Mouse (Mus musculus): ENCODE measurements around the gene Mbd5. TPM values are rescaled to one million over a fixed set of nuclear protein-coding genes. Genes with fewer than 3 reads are reported as not detected.

The Mbd5 gene
- 19.2 and 25.5 TPM in 2 replicates for polyA plus RNA-seq (2014; fragmentation: Nextera tagmentation; extraction: Ambion mirVana)

DNA sequence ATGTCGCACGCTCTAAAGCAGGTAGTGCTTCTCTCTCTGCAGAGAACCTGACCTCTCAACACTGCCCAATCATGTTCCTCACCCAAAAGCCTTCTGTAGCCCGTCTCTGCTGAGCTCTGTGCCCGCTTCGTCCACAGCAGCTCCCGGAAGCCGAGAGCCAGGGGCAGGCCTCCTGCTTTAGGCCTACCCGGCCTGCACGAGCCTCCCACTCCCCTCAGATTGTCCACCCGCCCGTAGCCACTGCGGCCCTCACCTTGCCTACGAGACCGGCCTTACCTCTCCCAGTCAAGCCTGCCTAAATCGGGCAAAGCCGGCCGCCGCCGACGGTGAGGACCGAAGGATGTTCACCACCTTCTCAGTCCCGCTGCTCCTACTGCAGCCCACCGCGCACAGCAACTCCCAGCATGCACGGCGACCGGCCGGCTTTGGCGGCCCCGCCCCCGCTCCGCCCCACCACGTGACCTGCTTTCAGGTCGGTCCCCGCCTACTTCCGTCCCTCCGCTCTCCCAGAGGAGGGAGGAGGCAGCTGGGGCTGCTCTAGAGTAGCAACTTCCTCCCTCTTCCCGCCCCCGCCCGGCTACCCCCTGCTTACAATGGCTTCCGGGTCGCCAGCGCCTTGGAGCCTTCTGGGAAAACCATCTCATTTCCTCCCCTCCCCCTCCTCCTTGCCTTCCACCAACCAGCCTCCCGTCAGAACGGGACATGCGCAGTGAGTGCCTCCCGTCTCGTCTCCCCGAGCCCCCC is at the start of gene Mbd5:
TSS of gene Mbd5 (plus strand) at position 668 of the 744 bp plus-strand sequence.
- H3K36me3 ChIP-seq (ENCODE audit: control insufficient read depth, insufficient read depth, low read length) = no peaks in the 10 kb centered on the region
- H3K4me1 ChIP-seq (ENCODE audit: control insufficient read depth, insufficient read depth, low read length) = peaks cover 3% of the 10 kb centered on the region
- H3K9me3 ChIP-seq (replicated peaks; ENCODE audit: control insufficient read depth, low read length) = no peaks in the 10 kb centered on the region
- peak within 1 kb of the TSS; percentile 95 for H3K27ac ChIP-seq (ENCODE audit: low read depth, low read length)
- peak within 1 kb of the TSS; percentile 71 for H3K4me3 ChIP-seq (ENCODE audit: low read depth, low read length)
- no peaks in the 10 kb centered on the region for H3K27me3 ChIP-seq (ENCODE audit: control insufficient read depth, insufficient read depth, low read length)
- under 1% methylated on average over 49 of the region's 49 CpGs for WGBS (ENCODE audit: insufficient replicate concordance)
- peak within 1 kb of the TSS; percentile 75 for H3K4me2 ChIP-seq
- peak; percentile 99 for ATAC-seq (replicated peaks; ENCODE audit: insufficient number of reproducible peaks, low FRiP score, low TSS enrichment)
- peak within 1 kb of the TSS; percentile 91 for H3K9ac ChIP-seq (ENCODE audit: low read depth, low read length)

DNA sequence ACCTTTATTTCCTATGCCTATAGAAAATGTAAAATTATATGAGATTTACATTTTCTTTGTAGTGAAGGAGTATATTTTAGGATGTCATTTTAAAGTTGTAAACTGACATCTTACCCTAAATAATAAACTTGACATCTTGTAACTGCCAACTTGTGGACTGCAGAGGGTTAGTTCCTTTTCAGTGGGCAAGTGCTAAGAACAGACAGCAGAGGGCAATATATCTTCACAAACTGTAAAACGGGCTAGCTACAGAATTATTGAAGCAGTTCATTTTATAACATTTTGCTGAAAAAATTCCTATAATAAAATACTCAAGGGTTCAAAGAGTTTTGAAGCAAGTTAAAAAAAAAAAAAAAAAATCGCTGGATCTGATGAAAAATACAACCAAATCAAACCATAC is 40.4 kb upstream of the Mbd5 start:
- Histone ChIP-seq H3K9me3 (replicated peaks; ENCODE audit: control insufficient read depth, low read length) (no peaks in the 10 kb centered on the region), H3K9ac (ENCODE audit: low read depth, low read length) (no peak overlapping the region), H3K4me2 (no peak overlapping the region), H3K4me1 (ENCODE audit: control insufficient read depth, insufficient read depth, low read length) (no peaks in the 10 kb centered on the region), H3K27me3 (ENCODE audit: control insufficient read depth, insufficient read depth, low read length) (no peaks in the 10 kb centered on the region), H3K27ac (ENCODE audit: low read depth, low read length) (no peak overlapping the region), H3K36me3 (ENCODE audit: control insufficient read depth, insufficient read depth, low read length) (0 out of 2 replicates have a peak, but pooled peaks cover 2% of the 10 kb centered on the region), H3K4me3 (ENCODE audit: low read depth, low read length) (no peak overlapping the region)
- no peak for ATAC-seq (replicated peaks; ENCODE audit: insufficient number of reproducible peaks, low FRiP score, low TSS enrichment)
- 64% methylated on average over 2 of the region's 2 CpGs for WGBS (ENCODE audit: insufficient replicate concordance)

- 74% methylated on average over 1 of the region's 1 CpGs for WGBS (ENCODE audit: insufficient replicate concordance)
- H3K4me1 ChIP-seq (ENCODE audit: control insufficient read depth, insufficient read depth, low read length) = no peaks in the 10 kb centered on the region
- H3K9me3 ChIP-seq (replicated peaks; ENCODE audit: control insufficient read depth, low read length) = no peaks in the 10 kb centered on the region
- no peak for ATAC-seq (replicated peaks; ENCODE audit: insufficient number of reproducible peaks, low FRiP score, low TSS enrichment)
- H3K36me3 ChIP-seq (ENCODE audit: control insufficient read depth, insufficient read depth, low read length) = peaks cover 3% of the 10 kb centered on the region; the same call in 1 of the 2 replicates
- no peak overlapping the region for H3K4me2 ChIP-seq
- no peak overlapping the region for H3K27ac ChIP-seq (ENCODE audit: low read depth, low read length)
- no peak overlapping the region for H3K4me3 ChIP-seq (ENCODE audit: low read depth, low read length)
- no peaks in the 10 kb centered on the region for H3K27me3 ChIP-seq (ENCODE audit: control insufficient read depth, insufficient read depth, low read length)
- H3K9ac ChIP-seq (ENCODE audit: low read depth, low read length) = no peak overlapping the region
Observed at GRCm38 (mm10) chr2:48914185-48914584, 35.1 kb upstream of the Mbd5 start.

GRCm38 (mm10) chr2:48915832-48916231 is 33.5 kb upstream of the Mbd5 start:
- Histone ChIP-seq H3K4me3 (ENCODE audit: low read depth, low read length) (no peak overlapping the region), H3K36me3 (ENCODE audit: control insufficient read depth, insufficient read depth, low read length) (peaks cover 3% of the 10 kb centered on the region; the same call in 1 of the 2 replicates), H3K27ac (ENCODE audit: low read depth, low read length) (no peak overlapping the region), H3K9me3 (replicated peaks; ENCODE audit: control insufficient read depth, low read length) (no peaks in the 10 kb centered on the region), H3K4me2 (no peak overlapping the region), H3K9ac (ENCODE audit: low read depth, low read length) (no peak overlapping the region), H3K27me3 (ENCODE audit: control insufficient read depth, insufficient read depth, low read length) (no peaks in the 10 kb centered on the region), H3K4me1 (ENCODE audit: control insufficient read depth, insufficient read depth, low read length) (no peaks in the 10 kb centered on the region)
- no peak for ATAC-seq (replicated peaks; ENCODE audit: insufficient number of reproducible peaks, low FRiP score, low TSS enrichment)

DNA sequence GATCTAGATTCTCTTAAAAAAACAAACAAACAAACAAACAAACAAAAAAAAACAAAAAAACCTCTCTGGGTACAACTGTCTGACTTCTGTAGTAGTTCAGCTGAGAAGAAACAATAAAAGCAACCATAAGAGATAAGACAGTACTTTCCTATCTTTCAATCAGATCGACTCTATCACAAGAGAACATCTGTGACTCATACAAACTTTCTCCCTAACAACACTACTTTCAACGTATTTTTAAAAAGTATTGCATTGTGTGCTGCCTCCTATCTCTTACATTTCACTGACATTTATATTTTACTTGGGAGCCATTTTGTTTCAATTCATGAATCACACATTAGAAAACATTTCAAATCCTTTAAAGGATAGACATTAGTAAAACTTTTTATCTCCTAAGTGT is 14.2 kb upstream of the Mbd5 start:
- ATAC-seq (replicated peaks; ENCODE audit: insufficient number of reproducible peaks, low FRiP score, low TSS enrichment) = no peak
- H3K27me3 ChIP-seq (ENCODE audit: control insufficient read depth, insufficient read depth, low read length) = no peaks in the 10 kb centered on the region
- WGBS (ENCODE audit: insufficient replicate concordance) = 83% methylated on average over 2 of the region's 2 CpGs
- no peak overlapping the region for H3K4me3 ChIP-seq (ENCODE audit: low read depth, low read length)
- H3K36me3 ChIP-seq (ENCODE audit: control insufficient read depth, insufficient read depth, low read length) = 0 out of 2 replicates have a peak, but pooled peaks cover 4% of the 10 kb centered on the region
- no peaks in the 10 kb centered on the region for H3K4me1 ChIP-seq (ENCODE audit: control insufficient read depth, insufficient read depth, low read length)
- no peak overlapping the region for H3K27ac ChIP-seq (ENCODE audit: low read depth, low read length)
- no peak overlapping the region for H3K4me2 ChIP-seq
- H3K9ac ChIP-seq (ENCODE audit: low read depth, low read length) = no peak overlapping the region
- no peaks in the 10 kb centered on the region for H3K9me3 ChIP-seq (replicated peaks; ENCODE audit: control insufficient read depth, low read length)

DNA sequence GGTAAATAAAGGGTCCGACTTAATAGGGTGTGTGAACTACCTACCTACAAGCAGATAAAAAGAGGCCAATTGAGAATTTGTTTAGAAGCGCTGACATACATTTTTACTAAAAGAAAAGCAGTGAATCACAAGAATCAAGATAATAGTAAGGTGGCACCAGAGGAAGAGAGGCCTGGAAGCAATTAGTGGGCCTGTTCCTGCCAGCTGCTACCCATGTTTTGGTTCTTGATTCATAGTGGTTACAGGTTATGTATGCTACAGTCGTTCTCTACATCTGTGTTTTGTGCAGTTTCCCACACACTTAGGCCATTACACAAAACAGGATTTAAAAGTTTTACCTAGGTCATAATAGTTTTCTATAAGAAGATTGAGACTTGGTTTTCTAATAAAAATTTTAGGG is 1.5 kb upstream of the Mbd5 start:
- Histone ChIP-seq H3K27me3 (ENCODE audit: control insufficient read depth, insufficient read depth, low read length) (no peaks in the 10 kb centered on the region), H3K27ac (ENCODE audit: low read depth, low read length) (no peak overlapping the region), H3K4me3 (ENCODE audit: low read depth, low read length) (peak overlapping the region; percentile 71), H3K9me3 (replicated peaks; ENCODE audit: control insufficient read depth, low read length) (no peaks in the 10 kb centered on the region), H3K4me2 (peak overlapping the region; percentile 75), H3K4me1 (ENCODE audit: control insufficient read depth, insufficient read depth, low read length) (peaks cover 3% of the 10 kb centered on the region), H3K36me3 (ENCODE audit: control insufficient read depth, insufficient read depth, low read length) (no peaks in the 10 kb centered on the region), H3K9ac (ENCODE audit: low read depth, low read length) (no peak overlapping the region)
- WGBS (ENCODE audit: insufficient replicate concordance) = 77% methylated on average over 3 of the region's 3 CpGs
- no peak for ATAC-seq (replicated peaks; ENCODE audit: insufficient number of reproducible peaks, low FRiP score, low TSS enrichment)

DNA sequence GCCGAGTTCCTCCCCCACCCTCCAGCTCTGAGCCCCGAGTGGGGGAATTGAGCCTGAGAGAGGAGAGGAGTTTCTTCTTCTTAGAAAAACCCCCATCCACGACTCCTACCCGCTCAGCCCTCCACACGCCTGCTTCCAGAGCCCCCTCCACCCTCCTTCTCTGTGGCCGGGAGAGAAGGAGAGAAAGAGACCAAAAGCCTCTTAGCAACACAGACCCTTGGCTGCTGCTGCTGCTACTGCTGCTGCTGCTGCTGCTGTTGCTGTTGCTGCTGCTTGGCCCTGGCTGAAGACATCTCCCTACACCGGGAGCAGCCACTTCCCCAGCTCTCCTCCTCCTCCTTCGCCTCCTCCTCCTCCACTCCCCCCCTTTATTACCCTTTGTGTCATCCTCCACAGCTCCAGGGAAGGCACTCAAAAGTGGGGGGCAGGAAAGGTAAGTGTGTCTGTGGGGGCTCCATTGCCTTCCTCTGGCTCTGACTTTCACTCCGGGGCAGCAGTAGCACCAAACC is 489 bp downstream of the Mbd5 start:
- ATAC-seq (replicated peaks; ENCODE audit: insufficient number of reproducible peaks, low FRiP score, low TSS enrichment) = peak; percentile 40
- H3K9me3 ChIP-seq (replicated peaks; ENCODE audit: control insufficient read depth, low read length) = no peaks in the 10 kb centered on the region
- peaks cover 3% of the 10 kb centered on the region for H3K4me1 ChIP-seq (ENCODE audit: control insufficient read depth, insufficient read depth, low read length)
- no peaks in the 10 kb centered on the region for H3K27me3 ChIP-seq (ENCODE audit: control insufficient read depth, insufficient read depth, low read length)
- peak overlapping the region; percentile 73 for H3K4me2 ChIP-seq
- peak overlapping the region; percentile 71 for H3K4me3 ChIP-seq (ENCODE audit: low read depth, low read length)
- whole genome bisulfite sequencing (ENCODE audit: insufficient replicate concordance) = 0% methylated on average over 8 of the region's 9 CpGs
- no peaks in the 10 kb centered on the region for H3K36me3 ChIP-seq (ENCODE audit: control insufficient read depth, insufficient read depth, low read length)
- peak overlapping the region; percentile 95 for H3K27ac ChIP-seq (ENCODE audit: low read depth, low read length)
- peak overlapping the region; percentile 91 for H3K9ac ChIP-seq (ENCODE audit: low read depth, low read length)

GRCm38 (mm10) chr2:48950252-48950315 is 776 bp downstream of the Mbd5 start, which contains the start of gene Orc4:
Gene Orc4, minus strand, starts transcription at chr2:48950277.
- no peak for ATAC-seq (replicated peaks; ENCODE audit: insufficient number of reproducible peaks, low FRiP score, low TSS enrichment)
- H3K36me3 ChIP-seq (ENCODE audit: control insufficient read depth, insufficient read depth, low read length) = no peaks in the 10 kb centered on the region
- peak within 1 kb of the TSS; percentile 71 for H3K4me3 ChIP-seq (ENCODE audit: low read depth, low read length)
- no peaks in the 10 kb centered on the region for H3K9me3 ChIP-seq (replicated peaks; ENCODE audit: control insufficient read depth, low read length)
- H3K27me3 ChIP-seq (ENCODE audit: control insufficient read depth, insufficient read depth, low read length) = no peaks in the 10 kb centered on the region
- peak within 1 kb of the TSS; percentile 91 for H3K9ac ChIP-seq (ENCODE audit: low read depth, low read length)
- H3K4me1 ChIP-seq (ENCODE audit: control insufficient read depth, insufficient read depth, low read length) = peaks cover 3% of the 10 kb centered on the region
- WGBS (ENCODE audit: insufficient replicate concordance) = 0% methylated on average over 1 of the region's 2 CpGs
- peak within 1 kb of the TSS; percentile 95 for H3K27ac ChIP-seq (ENCODE audit: low read depth, low read length)
- H3K4me2 ChIP-seq = peak within 1 kb of the TSS; percentile 73

- ATAC-seq (replicated peaks; ENCODE audit: insufficient number of reproducible peaks, low FRiP score, low TSS enrichment) = no peak
- Histone ChIP-seq H3K4me2 (peak overlapping the region; percentile 73), H3K4me1 (ENCODE audit: control insufficient read depth, insufficient read depth, low read length) (peaks cover 3% of the 10 kb centered on the region), H3K27me3 (ENCODE audit: control insufficient read depth, insufficient read depth, low read length) (no peaks in the 10 kb centered on the region), H3K4me3 (ENCODE audit: low read depth, low read length) (peak overlapping the region; percentile 71), H3K9ac (ENCODE audit: low read depth, low read length) (peak overlapping the region; percentile 91), H3K36me3 (ENCODE audit: control insufficient read depth, insufficient read depth, low read length) (no peaks in the 10 kb centered on the region), H3K27ac (ENCODE audit: low read depth, low read length) (peak overlapping the region; percentile 95), H3K9me3 (replicated peaks; ENCODE audit: control insufficient read depth, low read length) (no peaks in the 10 kb centered on the region)
- 8% methylated on average over 5 of the region's 6 CpGs for WGBS (ENCODE audit: insufficient replicate concordance)
Observed at GRCm38 (mm10) chr2:48950316-48950880, 1.1 kb downstream of the Mbd5 start.
